Mouse (Mus musculus) adrenal gland, postnatal 14 days (tissue): ENCODE results near the gene Actn4. TPM values are rescaled to one million over a fixed set of nuclear protein-coding genes. Genes with fewer than 3 reads are reported as not detected.

ENCODE experiments used
- DNase-seq: peaks from one replicate; pipeline ENCODE4 v3.0.0; 2021; ENCODE audit warnings: mixed read lengths
- total RNA-seq: library from RNA; stranded (reverse); gene quantifications from 2 replicates; pipeline ENCODE4 v1.2.3, GENCODE M21; 2021

Actn4 gene
- total RNA-seq, 1 experiment from 2014 or later = 282 TPM

DNA sequence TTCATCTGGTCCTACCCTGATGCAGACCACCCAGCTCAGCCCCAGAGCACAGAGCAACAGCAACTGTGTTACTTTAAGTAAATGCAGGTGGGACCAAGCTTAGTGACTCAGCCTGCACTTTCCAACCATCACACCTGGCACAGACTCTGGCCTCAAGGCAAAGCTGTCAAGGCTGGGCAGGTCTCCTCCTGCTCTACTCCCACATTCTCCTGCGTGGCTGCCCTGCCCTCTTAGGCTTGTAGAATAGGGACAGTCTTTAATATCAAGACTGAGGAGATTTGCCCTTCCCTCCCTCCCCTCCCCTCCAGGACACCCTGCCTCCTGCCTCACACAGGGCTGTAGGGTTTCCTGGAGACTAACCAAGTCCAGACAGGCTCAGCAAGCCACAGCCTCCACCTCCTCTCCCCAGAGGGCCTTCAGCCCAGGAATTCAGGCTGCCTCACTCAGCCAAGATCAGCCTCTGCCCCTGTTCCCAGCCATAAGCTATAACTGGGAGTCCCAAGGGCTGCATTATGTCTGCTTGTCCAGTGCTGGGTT, 112.4 kb downstream of the Actn4 start:
- DNase-seq = no peak

DNA sequence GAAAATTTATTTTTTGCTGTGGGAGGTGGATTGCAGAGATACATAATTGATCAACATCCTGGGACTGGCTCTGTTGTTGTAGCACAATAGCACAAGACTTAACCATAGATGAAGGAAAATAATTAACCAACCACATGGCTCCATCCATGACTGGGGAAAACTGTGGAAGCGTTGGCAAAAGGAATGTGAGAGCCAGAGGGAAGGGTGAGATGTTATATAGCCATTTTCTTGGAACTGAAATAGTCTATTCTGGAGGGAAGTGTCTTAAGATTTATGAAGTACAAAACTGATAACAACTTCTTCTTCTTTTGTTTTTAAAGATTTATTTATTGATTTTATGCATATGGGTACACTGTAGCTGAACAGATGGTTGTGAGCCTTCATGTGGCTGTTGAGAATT, 114.9 kb downstream of the Actn4 start:
- no peak for DNase-seq

Other genes with a start within 250 kb of the Actn4 start
- 2.3 and 4.4 TPM in 2 replicates for gene Fbxo17, start 245.5 kb downstream of the Actn4 start, total RNA-seq
- gene Mrps12, start 220.5 kb downstream of the Actn4 start, total RNA-seq = 82.1 and 82.9 TPM in 2 replicates
- gene Sars2, start 220.3 kb downstream of the Actn4 start, total RNA-seq = 17.6 and 18.9 TPM in 2 replicates
- not detected in 2 replicates for gene Ccer2, start 206.2 kb downstream of the Actn4 start, total RNA-seq
- 66.5 and 78.3 TPM in 2 replicates for gene Sirt2, start 195.6 kb downstream of the Actn4 start, total RNA-seq
- gene Nfkbib, start 194.8 kb downstream of the Actn4 start, total RNA-seq = 38.5 and 43.0 TPM in 2 replicates
- 3.1 and 7.3 TPM in 2 replicates for gene Rinl, start 173.4 kb downstream of the Actn4 start, total RNA-seq
- 423 and 480 TPM in 2 replicates for gene Hnrnpl, start 153.8 kb downstream of the Actn4 start, total RNA-seq
- 1,138 and 1,196 TPM in 2 replicates for gene Ech1, start 137.1 kb downstream of the Actn4 start, total RNA-seq
- gene Lgals4, start 128.5 kb downstream of the Actn4 start, total RNA-seq = 18.7 and 32.4 TPM in 2 replicates
- gene Lgals7, start 98.5 kb downstream of the Actn4 start, total RNA-seq = 1.1 TPM in 1 of 2 replicates, not detected in the other
- gene Capn12, start 80.9 kb downstream of the Actn4 start, total RNA-seq = 0.19 and 0.60 TPM in 2 replicates
- gene Eif3k, start 19.5 kb upstream of the Actn4 start, total RNA-seq = 233 and 240 TPM in 2 replicates
- gene Map4k1, start 19.7 kb upstream of the Actn4 start, total RNA-seq = 1.8 and 7.9 TPM in 2 replicates
- 0.11 and 0.19 TPM in 2 replicates for gene Ryr1, start 162.8 kb upstream of the Actn4 start, total RNA-seq
- 1.8 and 2.2 TPM in 2 replicates for gene Rasgrp4, start 172.5 kb upstream of the Actn4 start, total RNA-seq
- gene Fam98c, start 193.9 kb upstream of the Actn4 start, total RNA-seq = 8.0 and 15.8 TPM in 2 replicates
- 1.1 and 1.2 TPM in 2 replicates for gene Ggn, start 207.9 kb upstream of the Actn4 start, total RNA-seq
- 6.6 and 6.9 TPM in 2 replicates for gene Spred3, start 208.1 kb upstream of the Actn4 start, total RNA-seq
- 212 and 215 TPM in 2 replicates for gene Psmd8, start 218.4 kb upstream of the Actn4 start, total RNA-seq